Mouse (Mus musculus): Measurements from ENCODE around the gene Npm1. TPM values are rescaled to one million over a fixed set of nuclear protein-coding genes. Genes with fewer than 3 reads are reported as not detected.

Npm1 gene
- polyA plus RNA-seq, 1 experiment from 2014 or later: 492 TPM

GRCm38 (mm10) chr11:33110111-33110510 lies 52.9 kb downstream of the Npm1 start:
- no peak overlapping the region for H3K4me2 ChIP-seq (replicated peaks)
- H3K36me3 ChIP-seq: no peaks in the 10 kb centered on the region
- 97% methylated on average over 2 of the region's 2 CpGs for WGBS
- no peak overlapping the region for H3K9ac ChIP-seq (replicated peaks)
- H3K4me3 ChIP-seq: no peak overlapping the region
- H3K27me3 ChIP-seq: no peaks in the 10 kb centered on the region
- H3K27ac ChIP-seq (replicated peaks): no peak overlapping the region
- H3K9me3 ChIP-seq: no peaks in the 10 kb centered on the region
- no peak for ATAC-seq (replicated peaks)
- H3K4me1 ChIP-seq: peaks cover 3% of the 10 kb centered on the region; the same call in 1 of the 2 replicates

DNA sequence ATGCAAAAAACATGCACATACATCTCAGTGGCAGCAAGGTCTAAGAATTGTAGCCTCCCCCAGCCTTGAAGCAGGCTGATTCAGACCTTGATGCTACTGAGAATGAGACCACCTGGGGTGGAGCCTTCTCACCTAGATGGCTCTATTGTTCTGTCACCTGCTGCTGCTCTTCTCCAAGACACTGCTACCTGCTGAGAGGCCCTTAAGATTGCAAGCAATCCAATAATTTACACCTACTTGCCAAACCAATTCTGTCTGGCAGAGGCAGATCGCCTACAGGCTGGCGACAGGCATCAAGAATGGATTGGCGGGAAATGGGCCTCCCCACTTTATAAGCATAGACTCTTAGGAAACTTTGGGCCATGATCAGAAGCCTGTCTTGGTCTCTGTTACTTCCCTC lies 55.5 kb downstream of the Npm1 start:
- no peak overlapping the region for H3K9ac ChIP-seq (replicated peaks)
- H3K27me3 ChIP-seq: no peaks in the 10 kb centered on the region
- no peaks in the 10 kb centered on the region for H3K36me3 ChIP-seq
- WGBS: 45% methylated on average over 3 of the region's 3 CpGs
- ATAC-seq (replicated peaks): no peak
- no peak overlapping the region for H3K27ac ChIP-seq (replicated peaks)
- H3K4me3 ChIP-seq: no peak overlapping the region
- H3K9me3 ChIP-seq: no peaks in the 10 kb centered on the region
- H3K4me2 ChIP-seq (replicated peaks): no peak overlapping the region
- peaks cover 9% of the 10 kb centered on the region; the same call in 1 of the 2 replicates for H3K4me1 ChIP-seq

DNA sequence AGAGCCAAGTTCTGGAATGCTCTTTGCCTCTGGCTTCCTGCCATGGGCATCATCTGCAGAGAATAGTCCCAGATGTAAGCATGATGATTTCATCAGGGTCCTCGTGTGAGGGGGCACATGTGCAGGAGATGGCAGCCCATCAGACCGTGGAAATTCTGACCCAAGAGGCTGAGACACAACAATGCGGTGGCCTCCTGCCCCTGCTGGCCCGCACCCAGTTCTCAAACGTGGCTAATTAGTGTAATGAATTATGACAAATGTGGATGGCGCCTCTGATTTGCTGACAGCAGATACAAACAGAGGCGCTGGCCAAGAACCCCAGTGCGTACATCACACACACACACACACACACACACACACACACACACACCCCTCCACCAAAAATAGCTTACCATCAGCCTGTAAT lies 58.1 kb downstream of the Npm1 start:
- peaks cover 12% of the 10 kb centered on the region; the same call in 1 of the 2 replicates for H3K4me1 ChIP-seq
- no peak overlapping the region for H3K27ac ChIP-seq (replicated peaks)
- H3K9ac ChIP-seq (replicated peaks): no peak overlapping the region
- no peak overlapping the region for H3K4me3 ChIP-seq
- WGBS: 48% methylated on average over 8 of the region's 8 CpGs
- H3K9me3 ChIP-seq: no peaks in the 10 kb centered on the region
- H3K36me3 ChIP-seq: no peaks in the 10 kb centered on the region
- H3K4me2 ChIP-seq (replicated peaks): no peak overlapping the region
- no peaks in the 10 kb centered on the region for H3K27me3 ChIP-seq
- peak; percentile 33 for ATAC-seq (replicated peaks)

DNA sequence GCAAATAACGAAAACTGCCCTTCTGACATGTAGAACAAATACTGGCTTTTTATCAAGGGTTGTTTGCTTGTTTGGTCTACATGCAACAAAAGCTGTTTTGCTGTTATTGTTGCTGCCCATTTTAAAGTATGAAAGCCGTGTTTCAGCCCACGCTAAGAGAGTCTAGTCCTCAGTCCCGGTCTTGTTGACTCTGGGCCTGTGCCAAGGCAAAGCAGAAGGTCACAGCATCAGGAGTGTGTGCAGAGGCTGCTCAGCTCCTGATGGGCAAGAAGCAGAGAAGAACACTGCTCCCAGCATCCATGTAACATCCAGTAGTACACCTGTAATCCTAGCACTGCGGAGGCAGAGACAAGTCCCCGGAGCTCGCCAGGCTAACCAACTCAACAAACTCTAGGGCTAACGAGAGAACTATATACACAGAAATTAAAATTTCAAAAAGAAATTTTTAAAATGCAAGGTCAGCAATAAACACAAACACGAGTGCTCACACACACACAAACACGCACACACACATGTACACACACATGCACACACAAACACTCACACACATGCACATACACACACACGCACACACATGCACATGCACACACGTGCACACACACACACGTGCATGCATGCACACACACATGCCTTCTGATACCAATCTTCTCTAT lies 59.6 kb downstream of the Npm1 start:
- no peaks in the 10 kb centered on the region for H3K9me3 ChIP-seq
- no peak for ATAC-seq (replicated peaks)
- H3K9ac ChIP-seq (replicated peaks): no peak overlapping the region
- H3K4me3 ChIP-seq: no peak overlapping the region
- no peak overlapping the region for H3K4me2 ChIP-seq (replicated peaks)
- no peak overlapping the region for H3K27ac ChIP-seq (replicated peaks)
- H3K27me3 ChIP-seq: no peaks in the 10 kb centered on the region
- 86% methylated on average over 13 of the region's 13 CpGs for WGBS
- H3K36me3 ChIP-seq: no peaks in the 10 kb centered on the region
- H3K4me1 ChIP-seq: peaks cover 13% of the 10 kb centered on the region; the same call in 1 of the 2 replicates

Other genes starting within 250 kb of the Npm1 start
- 3.0 and 4.3 TPM in 2 replicates for gene Fgf18, start 15.8 kb downstream of the Npm1 start, polyA plus RNA-seq (2015; fragmentation: Nextera tagmentation; extraction: Ambion mirVana)
- 0.18 TPM in 1 of 2 replicates, not detected in the other for gene Tlx3, start 40.4 kb upstream of the Npm1 start, polyA plus RNA-seq (2015; fragmentation: Nextera tagmentation; extraction: Ambion mirVana)
- not detected in 2 replicates for gene Gm12117, start 113.5 kb upstream of the Npm1 start, polyA plus RNA-seq (2015; fragmentation: Nextera tagmentation; extraction: Ambion mirVana)

Data from forebrain, embryonic 15.5 days (tissue).